Mouse (Mus musculus) olfactory bulb, adult 2 months (tissue): ENCODE results near the gene Timmdc1.

Source experiments
- CTCF ChIP-seq: fragments of 200-500 bp; IDR thresholded peaks from 2 replicates; pipeline ENCODE4 v1.5.1; 2012; ENCODE audit warnings: low read depth, mild to moderate bottlenecking, low read length, moderate library complexity; ENCODE audit not compliant: insufficient read depth
- POLR2A ChIP-seq: fragments of 200-500 bp; IDR thresholded peaks from 2 replicates; pipeline ENCODE4 v1.6.1; 2012; ENCODE audit warnings: mild to moderate bottlenecking, low read depth, low read length, moderate library complexity; ENCODE audit not compliant: insufficient read depth

GRCm38 (mm10) chr16:38510846-38511245 is 11.6 kb downstream of the Timmdc1 start:
- no peak for TF ChIP-seq CTCF
- TF ChIP-seq POLR2A: no peak
